Mouse (Mus musculus) thymus, postnatal 25 days (tissue): ENCODE results near the gene Gm21497.
"Not testable (repeated sequence)": the region's sequence is repeated elsewhere in the genome, so short reads cannot be mapped to it uniquely, and the experiment has no call there.

Experiments
- DNase-seq: peaks from one replicate; pipeline ENCODE4 v3.0.0; 2022

Gm21497 gene

DNA sequence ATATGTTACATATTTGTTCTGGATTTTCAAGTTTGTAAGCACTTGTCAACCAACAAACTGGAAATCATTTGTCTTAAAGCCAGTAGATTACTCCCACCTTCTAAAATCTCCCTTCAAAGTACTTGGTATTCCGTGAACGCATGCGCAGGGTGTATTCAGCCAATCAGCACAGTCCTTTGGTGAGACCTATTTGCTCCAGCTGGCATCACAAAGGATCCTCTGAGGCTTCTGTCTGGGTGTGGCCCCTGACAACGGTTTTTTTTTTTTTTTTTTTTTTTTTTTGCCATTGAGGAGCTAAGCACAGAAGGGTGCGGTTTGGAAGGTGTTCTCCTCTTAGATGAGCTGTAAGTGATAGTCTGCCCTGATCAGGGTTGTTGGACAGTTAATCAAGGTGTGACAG is at the start of gene Gm21497:
Gene Gm21497 (plus strand): TSS at position 301 of the 400 bp plus-strand sequence.
- DNase-seq: not testable (repeated sequence)
